Mouse (Mus musculus): ENCODE measurements around the gene Sept9. TPM values are rescaled to one million over a fixed set of nuclear protein-coding genes. Genes with fewer than 3 reads are reported as not detected.

The Sept9 gene
- polyA plus RNA-seq, 1 experiment from 2014 or later, result 78.9 TPM

- H3K36me3 ChIP-seq (ENCODE audit: control insufficient read depth, insufficient read depth, low read length), result 0 out of 2 replicates have a peak, but pooled peaks cover 3% of the 10 kb centered on the region
- H3K27me3 ChIP-seq (ENCODE audit: control insufficient read depth, insufficient read depth, low read length), result no peaks in the 10 kb centered on the region
- H3K9me3 ChIP-seq (replicated peaks; ENCODE audit: control insufficient read depth, low read length), result no peaks in the 10 kb centered on the region
- H3K4me3 ChIP-seq (ENCODE audit: low read depth, low read length), result no peak overlapping the region
- H3K4me1 ChIP-seq (ENCODE audit: control insufficient read depth, insufficient read depth, low read length), result peaks cover 15% of the 10 kb centered on the region
- H3K27ac ChIP-seq (ENCODE audit: low read depth, low read length), result no peak overlapping the region
- no peak overlapping the region for H3K9ac ChIP-seq (ENCODE audit: low read depth, low read length)
- ATAC-seq (replicated peaks; ENCODE audit: insufficient number of reproducible peaks, low FRiP score, low TSS enrichment), result no peak
- WGBS (ENCODE audit: insufficient replicate concordance), result 86% methylated on average over 3 of the region's 3 CpGs
- no peak overlapping the region for H3K4me2 ChIP-seq
These were observed 97.8 kb downstream of the Sept9 start for GRCm38 (mm10) chr11:117297190-117297829.

GRCm38 (mm10) chr11:117299741-117300140 is 100.3 kb downstream of the Sept9 start:
- H3K27me3 ChIP-seq (ENCODE audit: control insufficient read depth, insufficient read depth, low read length), result no peaks in the 10 kb centered on the region
- H3K4me1 ChIP-seq (ENCODE audit: control insufficient read depth, insufficient read depth, low read length), result peaks cover 12% of the 10 kb centered on the region
- H3K4me3 ChIP-seq (ENCODE audit: low read depth, low read length), result no peak overlapping the region
- WGBS (ENCODE audit: insufficient replicate concordance), result 91% methylated on average over 6 of the region's 6 CpGs
- H3K27ac ChIP-seq (ENCODE audit: low read depth, low read length), result no peak overlapping the region
- H3K9ac ChIP-seq (ENCODE audit: low read depth, low read length), result no peak overlapping the region
- no peak overlapping the region for H3K4me2 ChIP-seq
- no peak for ATAC-seq (replicated peaks; ENCODE audit: insufficient number of reproducible peaks, low FRiP score, low TSS enrichment)
- H3K9me3 ChIP-seq (replicated peaks; ENCODE audit: control insufficient read depth, low read length), result no peaks in the 10 kb centered on the region
- 0 out of 2 replicates have a peak, but pooled peaks cover 3% of the 10 kb centered on the region for H3K36me3 ChIP-seq (ENCODE audit: control insufficient read depth, insufficient read depth, low read length)

DNA sequence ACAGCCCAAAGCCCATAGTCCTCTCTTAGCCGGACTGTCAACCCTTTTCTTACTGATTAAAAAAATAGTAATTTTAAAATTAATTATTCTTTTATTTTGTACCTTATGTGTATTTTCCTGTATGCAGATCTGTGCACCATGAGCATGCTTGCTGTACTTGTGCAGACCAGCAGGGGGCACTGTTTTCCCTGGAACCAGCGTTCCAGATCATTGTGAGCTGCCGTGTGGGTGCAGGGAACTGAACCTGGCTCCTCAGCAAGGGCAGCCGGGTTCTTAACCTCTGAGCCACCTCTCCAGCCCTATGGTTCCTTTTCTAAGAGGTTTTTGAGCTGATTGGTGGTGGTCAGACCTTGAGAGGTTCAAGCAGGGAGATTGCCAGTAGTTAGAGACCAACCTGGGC is 101.3 kb downstream of the Sept9 start:
- H3K9ac ChIP-seq (ENCODE audit: low read depth, low read length), result no peak overlapping the region
- no peak overlapping the region for H3K4me3 ChIP-seq (ENCODE audit: low read depth, low read length)
- H3K4me2 ChIP-seq, result no peak overlapping the region
- peaks cover 2% of the 10 kb centered on the region for H3K4me1 ChIP-seq (ENCODE audit: control insufficient read depth, insufficient read depth, low read length)
- H3K9me3 ChIP-seq (replicated peaks; ENCODE audit: control insufficient read depth, low read length), result no peaks in the 10 kb centered on the region
- H3K36me3 ChIP-seq (ENCODE audit: control insufficient read depth, insufficient read depth, low read length), result 0 out of 2 replicates have a peak, but pooled peaks cover 3% of the 10 kb centered on the region
- H3K27ac ChIP-seq (ENCODE audit: low read depth, low read length), result no peak overlapping the region
- no peak for ATAC-seq (replicated peaks; ENCODE audit: insufficient number of reproducible peaks, low FRiP score, low TSS enrichment)
- H3K27me3 ChIP-seq (ENCODE audit: control insufficient read depth, insufficient read depth, low read length), result no peaks in the 10 kb centered on the region
- WGBS (ENCODE audit: insufficient replicate concordance), result 80% methylated on average over 4 of the region's 4 CpGs

DNA sequence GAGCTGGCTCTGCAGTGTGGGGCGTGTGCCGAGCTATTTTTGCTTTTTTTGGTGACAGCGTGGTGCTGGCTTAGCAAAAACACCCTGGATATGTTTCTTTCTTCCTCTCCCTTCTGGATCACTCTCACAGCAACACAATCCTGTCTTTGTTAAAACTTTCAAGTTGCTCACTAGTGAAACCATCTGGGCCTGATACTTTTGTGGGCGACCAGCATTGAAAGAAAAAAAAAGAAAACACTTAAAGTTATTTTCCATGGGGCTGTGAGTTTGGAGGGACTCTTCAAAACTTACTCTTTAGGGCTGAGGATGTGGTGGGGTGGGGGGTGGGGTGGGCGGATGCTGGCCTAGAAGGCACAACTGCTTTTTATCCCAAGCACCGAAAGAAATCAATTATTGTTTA is 102.3 kb downstream of the Sept9 start:
- ATAC-seq (replicated peaks; ENCODE audit: insufficient number of reproducible peaks, low FRiP score, low TSS enrichment), result no peak
- Histone ChIP-seq H3K9me3 (replicated peaks; ENCODE audit: control insufficient read depth, low read length) (no peaks in the 10 kb centered on the region), H3K27ac (ENCODE audit: low read depth, low read length) (no peak overlapping the region), H3K4me2 (no peak overlapping the region), H3K9ac (ENCODE audit: low read depth, low read length) (no peak overlapping the region), H3K27me3 (ENCODE audit: control insufficient read depth, insufficient read depth, low read length) (no peaks in the 10 kb centered on the region), H3K4me3 (ENCODE audit: low read depth, low read length) (no peak overlapping the region), H3K4me1 (ENCODE audit: control insufficient read depth, insufficient read depth, low read length) (peaks cover 5% of the 10 kb centered on the region), H3K36me3 (ENCODE audit: control insufficient read depth, insufficient read depth, low read length) (0 out of 2 replicates have a peak, but pooled peaks cover 3% of the 10 kb centered on the region)
- 69% methylated on average over 6 of the region's 6 CpGs for WGBS (ENCODE audit: insufficient replicate concordance)

- H3K4me2 ChIP-seq, result no peak overlapping the region
These were observed 102.9 kb downstream of the Sept9 start for GRCm38 (mm10) chr11:117302371-117302770.

DNA sequence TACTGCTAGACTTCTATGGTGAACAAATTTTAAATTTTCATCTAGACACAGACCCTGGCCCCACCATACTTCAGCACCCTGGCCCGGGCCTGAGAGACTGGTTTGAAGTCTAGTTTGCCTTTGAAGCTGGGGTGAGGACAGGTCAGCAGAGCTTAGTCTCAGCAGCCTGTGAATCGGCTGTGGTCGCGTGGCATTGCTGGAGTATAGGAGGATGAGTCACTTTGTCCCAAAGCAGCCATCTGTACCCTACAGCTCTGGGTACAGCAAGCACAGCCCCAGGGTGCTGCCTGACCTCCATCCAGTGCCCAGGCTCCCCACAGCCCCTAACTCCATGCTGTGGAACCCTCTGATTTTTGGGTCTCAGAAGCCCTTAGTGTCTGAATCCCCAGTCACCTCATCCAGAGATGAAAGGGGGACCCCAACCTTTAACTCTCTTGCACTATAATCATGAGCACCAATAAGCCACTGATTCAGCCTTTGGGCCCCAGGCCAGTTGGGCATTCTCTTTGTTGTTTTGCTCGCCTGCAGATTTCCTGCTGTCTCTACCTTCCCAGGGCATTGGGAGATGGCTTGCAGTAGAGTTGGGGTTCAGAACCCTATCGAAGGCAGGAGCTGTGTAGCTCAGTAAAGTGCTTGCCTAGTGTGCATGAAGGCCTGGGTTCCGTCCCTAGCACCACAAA is 106.2 kb downstream of the Sept9 start:
- no peak for ATAC-seq (replicated peaks; ENCODE audit: insufficient number of reproducible peaks, low FRiP score, low TSS enrichment)
- peaks cover 44% of the 10 kb centered on the region for H3K4me1 ChIP-seq (ENCODE audit: control insufficient read depth, insufficient read depth, low read length)
- H3K27me3 ChIP-seq (ENCODE audit: control insufficient read depth, insufficient read depth, low read length), result no peaks in the 10 kb centered on the region
- no peak overlapping the region for H3K4me3 ChIP-seq (ENCODE audit: low read depth, low read length)
- H3K9ac ChIP-seq (ENCODE audit: low read depth, low read length), result no peak overlapping the region
- no peaks in the 10 kb centered on the region for H3K36me3 ChIP-seq (ENCODE audit: control insufficient read depth, insufficient read depth, low read length)
- no peaks in the 10 kb centered on the region for H3K9me3 ChIP-seq (replicated peaks; ENCODE audit: control insufficient read depth, low read length)
- WGBS (ENCODE audit: insufficient replicate concordance), result 69% methylated on average over 7 of the region's 7 CpGs
- no peak overlapping the region for H3K4me2 ChIP-seq
- 0 out of 2 replicates have a peak overlapping the region, but pooled peaks have one; percentile 6 for H3K27ac ChIP-seq (ENCODE audit: low read depth, low read length)

More at GRCm38 (mm10) chr11:117302371-117302770, 102.9 kb downstream of the Sept9 start:
- Histone ChIP-seq H3K27ac (ENCODE audit: low read depth, low read length) (no peak overlapping the region), H3K4me1 (ENCODE audit: control insufficient read depth, insufficient read depth, low read length) (peaks cover 12% of the 10 kb centered on the region), H3K9me3 (replicated peaks; ENCODE audit: control insufficient read depth, low read length) (no peaks in the 10 kb centered on the region), H3K4me3 (ENCODE audit: low read depth, low read length) (no peak overlapping the region), H3K36me3 (ENCODE audit: control insufficient read depth, insufficient read depth, low read length) (no peaks in the 10 kb centered on the region), H3K27me3 (ENCODE audit: control insufficient read depth, insufficient read depth, low read length) (no peaks in the 10 kb centered on the region), H3K9ac (ENCODE audit: low read depth, low read length) (no peak overlapping the region)
- 87% methylated on average over 5 of the region's 5 CpGs for WGBS (ENCODE audit: insufficient replicate concordance)
- no peak for ATAC-seq (replicated peaks; ENCODE audit: insufficient number of reproducible peaks, low FRiP score, low TSS enrichment)

DNA sequence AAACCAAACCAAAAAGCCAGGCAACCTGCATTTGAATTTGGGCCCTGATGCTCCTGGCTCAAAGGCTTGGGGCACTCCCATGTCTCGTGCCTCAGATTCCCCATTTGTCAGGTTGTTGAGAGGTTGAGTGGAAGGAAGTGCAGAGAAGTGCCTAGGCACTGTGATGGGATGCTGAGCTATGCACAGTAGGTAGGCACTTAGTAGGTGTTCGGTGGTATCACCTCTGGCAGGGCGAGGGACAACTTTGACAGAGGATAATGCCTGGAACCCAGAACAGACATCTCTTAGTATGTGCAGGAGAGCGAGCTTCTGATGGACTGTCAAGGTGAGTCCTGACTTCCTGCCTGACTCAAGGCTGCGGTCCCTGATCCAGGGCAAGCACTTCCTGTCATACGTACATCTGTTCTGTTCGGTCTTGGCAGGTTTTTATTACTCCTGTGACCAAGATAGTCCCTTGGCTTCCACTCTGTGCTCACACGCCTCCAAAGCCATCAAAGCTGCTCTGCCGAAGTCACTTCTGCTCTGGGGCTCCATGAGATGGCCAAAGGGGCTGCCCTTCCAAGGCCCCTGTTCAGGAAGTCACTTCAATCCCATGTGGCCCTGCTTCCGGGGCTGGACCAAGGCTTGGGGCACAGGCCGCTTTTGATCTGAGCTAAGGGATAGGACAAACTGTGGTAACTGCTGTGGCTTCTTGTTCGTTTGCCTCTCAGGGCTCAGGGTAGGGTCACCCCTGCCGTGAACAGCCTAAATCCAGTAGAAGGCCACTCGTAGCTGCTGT is 107.0 kb downstream of the Sept9 start:
- no peak overlapping the region for H3K9ac ChIP-seq (ENCODE audit: low read depth, low read length)
- no peak overlapping the region for H3K4me2 ChIP-seq
- H3K27me3 ChIP-seq (ENCODE audit: control insufficient read depth, insufficient read depth, low read length), result no peaks in the 10 kb centered on the region
- no peak overlapping the region for H3K4me3 ChIP-seq (ENCODE audit: low read depth, low read length)
- no peaks in the 10 kb centered on the region for H3K9me3 ChIP-seq (replicated peaks; ENCODE audit: control insufficient read depth, low read length)
- H3K36me3 ChIP-seq (ENCODE audit: control insufficient read depth, insufficient read depth, low read length), result no peaks in the 10 kb centered on the region
- 59% methylated on average over 14 of the region's 14 CpGs for WGBS (ENCODE audit: insufficient replicate concordance)
- H3K4me1 ChIP-seq (ENCODE audit: control insufficient read depth, insufficient read depth, low read length), result peaks cover 53% of the 10 kb centered on the region
- no peak for ATAC-seq (replicated peaks; ENCODE audit: insufficient number of reproducible peaks, low FRiP score, low TSS enrichment)
- peak overlapping the region; percentile 18; the same call in 1 of the 2 replicates for H3K27ac ChIP-seq (ENCODE audit: low read depth, low read length)

- Histone ChIP-seq H3K9ac (ENCODE audit: low read depth, low read length) (peak overlapping the region; percentile 13; the same call in 1 of the 2 replicates), H3K27ac (ENCODE audit: low read depth, low read length) (peak overlapping the region; percentile 46), H3K9me3 (replicated peaks; ENCODE audit: control insufficient read depth, low read length) (no peaks in the 10 kb centered on the region), H3K4me1 (ENCODE audit: control insufficient read depth, insufficient read depth, low read length) (peaks cover 69% of the 10 kb centered on the region), H3K27me3 (ENCODE audit: control insufficient read depth, insufficient read depth, low read length) (no peaks in the 10 kb centered on the region), H3K4me2 (peak overlapping the region; percentile 47), H3K4me3 (ENCODE audit: low read depth, low read length) (no peak overlapping the region; the same call in 1 of the 2 replicates), H3K36me3 (ENCODE audit: control insufficient read depth, insufficient read depth, low read length) (no peaks in the 10 kb centered on the region)
- peak; percentile 69; the same call in 1 of the 2 replicates for ATAC-seq (replicated peaks; ENCODE audit: insufficient number of reproducible peaks, low FRiP score, low TSS enrichment)
- 18% methylated on average over 13 of the region's 13 CpGs for WGBS (ENCODE audit: insufficient replicate concordance)
These were observed 108.7 kb downstream of the Sept9 start for GRCm38 (mm10) chr11:117307895-117308786.
